Mouse (Mus musculus) embryonic facial prominence, embryonic 13.5 days (tissue): Measurements from ENCODE around the gene Dnhd1. TPM values are rescaled to one million over a fixed set of nuclear protein-coding genes. Genes with fewer than 3 reads are reported as not detected.
"Not testable (repeated sequence)": the region's sequence is repeated elsewhere in the genome, so short reads cannot be mapped to it uniquely, and the experiment has no call there.

Experiments used
- ATAC-seq: fragments of 200-750 bp; cut with Nextera tagmentation; 2 replicates; pipeline ENCODE4 v1.8.0; 2017; ENCODE audit warnings: low read depth; ENCODE audit not compliant: insufficient number of reproducible peaks, insufficient read depth, low FRiP score, low TSS enrichment
- H3K27ac ChIP-seq: fragments of 300-500 bp; sonication (generic); 2 replicates; pipeline ENCODE4 v1.5.1; 2015; ENCODE audit warnings: moderate library complexity, mild to moderate bottlenecking, inconsistent platforms
- H3K27me3 ChIP-seq: fragments of 300-500 bp; sonication (generic); 2 replicates; pipeline ENCODE4 v1.6.1; 2015; ENCODE audit warnings: mild to moderate bottlenecking, inconsistent platforms
- H3K36me3 ChIP-seq: fragments of 300-500 bp; sonication (generic); 2 replicates; pipeline ENCODE4 v1.6.1; 2015; ENCODE audit warnings: mild to moderate bottlenecking, inconsistent platforms
- H3K4me1 ChIP-seq: fragments of 300-500 bp; sonication (generic); 2 replicates; pipeline ENCODE4 v1.6.1; 2015; ENCODE audit warnings: inconsistent platforms
- H3K4me2 ChIP-seq: fragments of 300-500 bp; sonication (generic); 2 replicates; pipeline ENCODE4 v1.6.1; 2015; ENCODE audit warnings: moderate library complexity, mild to moderate bottlenecking, inconsistent platforms
- H3K4me3 ChIP-seq: fragments of 300-500 bp; sonication (generic); 2 replicates; pipeline ENCODE4 v1.5.1; 2015; ENCODE audit warnings: mild to moderate bottlenecking, inconsistent platforms
- H3K9ac ChIP-seq: fragments of 300-500 bp; sonication (generic); 2 replicates; pipeline ENCODE4 v1.6.1; 2015; ENCODE audit warnings: mild to moderate bottlenecking, inconsistent platforms
- H3K9me3 ChIP-seq: fragments of 300-500 bp; sonication (generic); 2 replicates; pipeline ENCODE4 v1.6.1; 2016; ENCODE audit warnings: inconsistent platforms
- WGBS: fragments of 180-500 bp; shearing (Covaris S2); methylation state at CpG from one replicate; pipeline ENCODE4 v1.1.7; 2015; ENCODE audit warnings: mixed read lengths; 5-methylcytosine and 5-hydroxymethylcytosine counted together
- polyA plus RNA-seq: library from polyadenylated mRNA; unstranded; fragments of >200 nt; fragmentation: Nextera tagmentation; extraction: Ambion mirVana; gene quantifications from 2 replicates; pipeline ENCODE4 v1.2.1, GENCODE M21; 2015

Gene Dnhd1
- polyA plus RNA-seq, 1 experiment from 2014 or later, result 1.1 TPM

GRCm38 (mm10) chr7:105728701-105729428, 78.2 kb downstream of the Dnhd1 start:
- 75% methylated on average over 6 of the region's 6 CpGs for WGBS
- Histone ChIP-seq H3K27ac (no peak overlapping the region), H3K27me3 (no peaks in the 10 kb centered on the region), H3K4me1 (no peaks in the 10 kb centered on the region), H3K9me3 (no peaks in the 10 kb centered on the region), H3K4me3 (no peak overlapping the region), H3K9ac (0 out of 2 replicates have a peak overlapping the region, but pooled peaks have one; percentile 2), H3K36me3 (peaks cover 50% of the 10 kb centered on the region), H3K4me2 (no peak overlapping the region)
- no peak for ATAC-seq

DNA sequence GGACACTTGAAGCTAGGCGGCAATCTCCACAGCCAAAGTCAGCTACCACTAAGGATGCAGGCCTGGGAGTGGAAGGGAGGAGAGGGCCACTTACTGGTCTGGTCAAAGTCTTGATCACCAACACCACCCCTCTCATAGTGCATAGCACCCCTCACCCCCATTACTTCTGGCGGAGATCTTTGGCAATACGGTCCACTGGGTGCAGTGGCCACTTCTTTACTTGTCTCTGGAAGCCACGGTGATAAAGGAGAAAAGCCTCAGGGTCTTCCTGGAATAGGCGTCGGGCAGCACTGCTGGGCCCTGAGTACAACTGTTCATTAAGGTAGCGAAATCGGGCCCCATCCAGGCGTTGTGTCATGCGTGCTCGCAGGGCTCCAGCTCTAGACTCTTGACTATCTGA, 83.2 kb downstream of the Dnhd1 start:
- H3K27me3 ChIP-seq, result no peaks in the 10 kb centered on the region
- peaks cover 62% of the 10 kb centered on the region for H3K36me3 ChIP-seq
- no peak overlapping the region for H3K27ac ChIP-seq
- whole genome bisulfite sequencing, result 95% methylated on average over 11 of the region's 11 CpGs
- no peak overlapping the region for H3K4me3 ChIP-seq
- no peak for ATAC-seq
- H3K4me1 ChIP-seq, result peaks cover 25% of the 10 kb centered on the region
- H3K4me2 ChIP-seq, result no peak overlapping the region
- no peaks in the 10 kb centered on the region for H3K9me3 ChIP-seq
- 0 out of 2 replicates have a peak overlapping the region, but pooled peaks have one; percentile 27 for H3K9ac ChIP-seq

GRCm38 (mm10) chr7:105734826-105735225, 84.2 kb downstream of the Dnhd1 start:
- no peaks in the 10 kb centered on the region for H3K9me3 ChIP-seq
- peak overlapping the region; percentile 92; the same call in 1 of the 2 replicates for H3K9ac ChIP-seq
- H3K4me3 ChIP-seq, result peak overlapping the region; percentile 74; the same call in 1 of the 2 replicates
- H3K4me2 ChIP-seq, result peak overlapping the region; percentile 79
- H3K27ac ChIP-seq, result no peak overlapping the region
- ATAC-seq, result no peak
- H3K36me3 ChIP-seq, result peaks cover 53% of the 10 kb centered on the region
- H3K4me1 ChIP-seq, result peaks cover 34% of the 10 kb centered on the region
- no peaks in the 10 kb centered on the region for H3K27me3 ChIP-seq
- 87% methylated on average over 8 of the region's 8 CpGs for WGBS

DNA sequence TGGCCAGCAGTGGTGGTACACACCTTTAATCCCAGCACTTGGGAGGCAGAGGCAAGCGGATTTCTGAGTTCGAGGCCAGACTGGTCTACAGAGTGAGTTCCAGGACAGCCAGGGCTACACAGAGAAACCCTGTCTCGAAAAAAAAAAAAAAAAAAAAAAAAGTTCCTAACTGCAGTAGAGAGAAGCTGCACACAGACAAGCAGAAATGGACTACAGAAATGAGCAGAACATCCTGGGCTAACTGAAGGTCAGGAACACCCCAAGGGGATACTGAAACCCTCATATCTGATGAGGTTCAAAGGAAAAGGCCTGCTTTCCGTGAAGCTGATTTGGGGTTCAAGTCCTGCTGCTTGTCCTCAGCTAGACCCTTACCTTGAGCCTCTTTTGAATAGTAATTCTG, 84.8 kb downstream of the Dnhd1 start:
- 51% methylated on average over 4 of the region's 4 CpGs for WGBS
- H3K27ac ChIP-seq, result peak overlapping the region; percentile 87; the same call in 1 of the 2 replicates

DNA sequence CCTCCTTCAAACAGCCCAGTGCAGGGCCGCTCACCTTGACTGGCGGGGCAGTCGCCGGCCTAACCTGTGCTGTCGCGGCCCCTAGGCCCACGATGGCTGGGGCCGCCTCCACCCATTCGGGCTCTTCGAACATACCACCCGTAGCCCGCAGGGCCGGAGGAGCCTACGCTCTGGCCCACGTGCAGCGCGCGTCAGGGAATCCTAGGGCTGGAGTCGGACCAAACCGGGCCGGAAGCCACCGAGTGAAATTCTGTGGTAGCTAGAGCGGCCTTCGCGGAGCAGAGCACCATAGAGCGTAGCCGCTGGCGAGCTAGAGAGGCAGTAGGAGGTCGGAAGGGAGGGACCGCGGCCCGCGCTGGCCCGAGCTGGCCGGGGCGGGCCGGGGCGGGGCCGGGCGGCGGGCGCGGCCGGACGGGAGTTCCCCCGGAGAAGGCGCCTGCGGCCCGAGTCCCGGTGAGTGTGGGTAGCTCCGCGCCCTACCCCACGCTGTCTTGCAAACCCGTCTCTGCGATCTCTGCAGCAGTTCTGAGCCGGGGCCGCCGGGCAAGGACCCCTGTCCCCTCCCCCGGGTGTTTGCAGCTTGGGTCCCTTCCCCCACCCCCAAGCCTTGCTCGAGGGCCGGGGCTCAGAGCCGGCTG, 85.8 kb downstream of the Dnhd1 start, which contains the start of gene Ilk:
Gene Ilk, plus strand, starts transcription at position 329 of the 638 bp plus-strand sequence.
- H3K27me3 ChIP-seq, result no peaks in the 10 kb centered on the region
- H3K4me2 ChIP-seq, result peak within 1 kb of the TSS; percentile 79
- peak; percentile 96 for ATAC-seq
- peaks cover 34% of the 10 kb centered on the region for H3K4me1 ChIP-seq
- H3K4me3 ChIP-seq, result peak within 1 kb of the TSS; percentile 74
- WGBS, result under 1% methylated on average over 52 of the region's 62 CpGs
- no peaks in the 10 kb centered on the region for H3K9me3 ChIP-seq
- peaks cover 53% of the 10 kb centered on the region for H3K36me3 ChIP-seq
- H3K9ac ChIP-seq, result peak within 1 kb of the TSS; percentile 92
- H3K27ac ChIP-seq, result peak within 1 kb of the TSS; percentile 87

More for the DNA sequence above, 84.8 kb downstream of the Dnhd1 start:
- peaks cover 53% of the 10 kb centered on the region for H3K36me3 ChIP-seq
- H3K4me1 ChIP-seq, result peaks cover 34% of the 10 kb centered on the region
- ATAC-seq, H3K9me3 ChIP-seq, H3K27me3 ChIP-seq: not testable (repeated sequence)
- peak overlapping the region; percentile 92 for H3K9ac ChIP-seq
- peak overlapping the region; percentile 74 for H3K4me3 ChIP-seq
- peak overlapping the region; percentile 79 for H3K4me2 ChIP-seq

- WGBS, result under 1% methylated on average over 30 of the region's 30 CpGs
- no peak; the same call in 1 of the 2 replicates for ATAC-seq
- Histone ChIP-seq H3K9me3 (no peaks in the 10 kb centered on the region), H3K9ac (peak within 1 kb of the TSS; percentile 92), H3K27ac (peak within 1 kb of the TSS; percentile 87), H3K36me3 (peaks cover 53% of the 10 kb centered on the region), H3K4me2 (peak within 1 kb of the TSS; percentile 79), H3K27me3 (no peaks in the 10 kb centered on the region), H3K4me1 (peaks cover 34% of the 10 kb centered on the region), H3K4me3 (peak within 1 kb of the TSS; percentile 74)
These were observed 86.4 kb downstream of the Dnhd1 start, which contains the start of gene Rrp8 for GRCm38 (mm10) chr7:105736911-105737521. Gene Rrp8 (minus strand): TSS chr7:105737385.

DNA sequence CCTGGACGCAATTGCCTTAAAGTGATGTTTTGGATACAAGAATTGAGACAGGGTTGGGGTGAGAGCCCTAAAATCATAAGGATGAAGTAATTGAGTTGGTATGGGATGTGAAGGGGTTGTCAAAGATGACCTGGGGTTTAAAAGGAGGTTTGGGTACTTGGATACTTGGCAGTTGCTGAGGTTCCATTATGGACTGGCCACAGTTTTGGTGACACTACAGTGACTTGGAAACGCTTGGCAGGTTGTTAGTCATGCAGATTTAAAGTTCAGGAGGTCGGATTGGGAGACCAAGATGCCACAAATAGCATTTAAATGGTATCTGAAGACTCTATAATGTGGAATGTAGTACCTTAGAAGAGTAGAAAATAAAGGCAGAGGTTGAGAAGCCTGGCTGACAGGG, 87.0 kb downstream of the Dnhd1 start:
- ATAC-seq, result no peak
- WGBS, result 29% methylated on average over 3 of the region's 3 CpGs
- peak overlapping the region; percentile 92 for H3K9ac ChIP-seq
- no peaks in the 10 kb centered on the region for H3K27me3 ChIP-seq
- no peak overlapping the region; the same call in 1 of the 2 replicates for H3K27ac ChIP-seq
- H3K9me3 ChIP-seq, result no peaks in the 10 kb centered on the region
- H3K4me1 ChIP-seq, result peaks cover 34% of the 10 kb centered on the region
- peaks cover 53% of the 10 kb centered on the region for H3K36me3 ChIP-seq
- peak overlapping the region; percentile 79 for H3K4me2 ChIP-seq
- peak overlapping the region; percentile 74 for H3K4me3 ChIP-seq

GRCm38 (mm10) chr7:105738286-105738685, 87.7 kb downstream of the Dnhd1 start:
- 60% methylated on average over 2 of the region's 2 CpGs for WGBS
- Histone ChIP-seq H3K4me3 (peak overlapping the region; percentile 74), H3K4me1 (peaks cover 38% of the 10 kb centered on the region), H3K9me3 (no peaks in the 10 kb centered on the region), H3K36me3 (peaks cover 52% of the 10 kb centered on the region), H3K9ac (peak overlapping the region; percentile 44; the same call in 1 of the 2 replicates), H3K27me3 (no peaks in the 10 kb centered on the region), H3K4me2 (peak overlapping the region; percentile 79), H3K27ac (peak overlapping the region; percentile 78)
- ATAC-seq, result no peak

DNA sequence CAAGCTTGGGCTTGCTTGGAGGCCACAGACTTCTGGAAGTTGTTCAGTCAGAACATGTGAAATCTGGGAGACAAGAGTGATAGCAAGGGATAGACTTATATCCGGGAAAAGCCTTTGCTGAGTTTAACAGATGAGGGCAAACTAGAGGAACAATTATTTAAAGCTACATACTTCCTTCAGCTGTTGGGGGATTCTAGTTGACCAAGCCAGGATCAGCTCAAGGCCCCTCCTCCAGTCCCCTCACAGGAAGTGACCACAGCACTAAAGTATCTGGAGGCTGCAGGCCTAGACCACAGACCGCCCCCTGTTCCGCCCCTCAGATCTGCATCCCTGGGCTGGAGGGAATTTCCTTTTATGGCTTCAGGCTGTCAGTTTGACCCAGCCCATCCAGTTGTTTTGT, 88.3 kb downstream of the Dnhd1 start:
- peak overlapping the region; percentile 78 for H3K27ac ChIP-seq
- H3K4me1 ChIP-seq, result peaks cover 42% of the 10 kb centered on the region
- peaks cover 45% of the 10 kb centered on the region for H3K36me3 ChIP-seq
- H3K9ac ChIP-seq, result peak overlapping the region; percentile 32; the same call in 1 of the 2 replicates
- H3K4me3 ChIP-seq, result peak overlapping the region; percentile 19
- no peaks in the 10 kb centered on the region for H3K27me3 ChIP-seq
- 12% methylated on average over 3 of the region's 3 CpGs for WGBS
- H3K4me2 ChIP-seq, result peak overlapping the region; percentile 79
- H3K9me3 ChIP-seq, result no peaks in the 10 kb centered on the region
- ATAC-seq, result no peak

- Histone ChIP-seq H3K9ac (no peak overlapping the region), H3K4me2 (no peak overlapping the region), H3K27me3 (no peaks in the 10 kb centered on the region), H3K9me3 (no peaks in the 10 kb centered on the region), H3K36me3 (peaks cover 35% of the 10 kb centered on the region), H3K4me1 (peaks cover 37% of the 10 kb centered on the region), H3K4me3 (no peak overlapping the region), H3K27ac (no peak overlapping the region)
- 85% methylated on average over 13 of the region's 13 CpGs for WGBS
- no peak for ATAC-seq
These were observed 89.6 kb downstream of the Dnhd1 start for GRCm38 (mm10) chr7:105740089-105740795.

- peaks cover 32% of the 10 kb centered on the region for H3K4me1 ChIP-seq
- ATAC-seq, result no peak
- no peak overlapping the region for H3K9ac ChIP-seq
- H3K4me3 ChIP-seq, result no peak overlapping the region
- H3K27me3 ChIP-seq, result no peaks in the 10 kb centered on the region
- WGBS, result 83% methylated on average over 6 of the region's 6 CpGs
- no peak overlapping the region for H3K4me2 ChIP-seq
- H3K36me3 ChIP-seq, result peaks cover 35% of the 10 kb centered on the region
- H3K9me3 ChIP-seq, result no peaks in the 10 kb centered on the region
- no peak overlapping the region for H3K27ac ChIP-seq
These were observed 90.2 kb downstream of the Dnhd1 start for GRCm38 (mm10) chr7:105740851-105741250.
